Mouse (Mus musculus): ENCODE data around the gene Phactr4.

Gene Phactr4

GRCm38 (mm10) chr4:132367480-132368201 lies 54.6 kb downstream of the Phactr4 start:
- DNase-seq: no peak

- DNase-seq: peak; percentile 39
Observed at GRCm38 (mm10) chr4:132365450-132366060, 56.7 kb downstream of the Phactr4 start.

GRCm38 (mm10) chr4:132363487-132363886 lies 58.8 kb downstream of the Phactr4 start:
- DNase-seq: no peak

- no peak for DNase-seq
Observed at GRCm38 (mm10) chr4:132359510-132359909, 62.8 kb downstream of the Phactr4 start.

GRCm38 (mm10) chr4:132356170-132356569 lies 66.1 kb downstream of the Phactr4 start:
- peak; percentile 69 for DNase-seq

- DNase-seq: no peak
Observed at GRCm38 (mm10) chr4:132355403-132355802, 66.9 kb downstream of the Phactr4 start.

- peak; percentile 61 for DNase-seq
Observed at GRCm38 (mm10) chr4:132354571-132354970, 67.7 kb downstream of the Phactr4 start.

GRCm38 (mm10) chr4:132353481-132353885 lies 68.8 kb downstream of the Phactr4 start, which contains the start of gene Rcc1:
Gene Rcc1 (minus strand): TSS chr4:132353605.
- DNase-seq: peak; percentile 93

- DNase-seq: peak; percentile 43
Observed at GRCm38 (mm10) chr4:132352739-132353138, 69.5 kb downstream of the Phactr4 start.

GRCm38 (mm10) chr4:132351401-132351800 lies 70.9 kb downstream of the Phactr4 start:
- no peak for DNase-seq

GRCm38 (mm10) chr4:132350854-132351253 lies 71.4 kb downstream of the Phactr4 start:
- no peak for DNase-seq

- no peak for DNase-seq
Observed at GRCm38 (mm10) chr4:132350123-132350740, 72.1 kb downstream of the Phactr4 start.

- DNase-seq: no peak
Observed at GRCm38 (mm10) chr4:132349495-132350122, 72.7 kb downstream of the Phactr4 start.

GRCm38 (mm10) chr4:132346661-132347060 lies 75.6 kb downstream of the Phactr4 start:
- DNase-seq: no peak

GRCm38 (mm10) chr4:132346261-132346660 lies 76.0 kb downstream of the Phactr4 start:
- DNase-seq: peak; percentile 29

- DNase-seq: no peak
Observed at GRCm38 (mm10) chr4:132345843-132346212, 76.5 kb downstream of the Phactr4 start.

- peak; percentile 99 for DNase-seq
Observed at GRCm38 (mm10) chr4:132345135-132345842, 77.0 kb downstream of the Phactr4 start.

- DNase-seq: no peak
Observed at GRCm38 (mm10) chr4:132344403-132345134, 77.7 kb downstream of the Phactr4 start.

GRCm38 (mm10) chr4:132341451-132341850 lies 80.8 kb downstream of the Phactr4 start:
- no peak for DNase-seq

GRCm38 (mm10) chr4:132338943-132339342 lies 83.3 kb downstream of the Phactr4 start:
- DNase-seq: peak; percentile 53

- peak; percentile 50 for DNase-seq
Observed at GRCm38 (mm10) chr4:132332880-132333279, 89.4 kb downstream of the Phactr4 start.

- no peak for DNase-seq
Observed at GRCm38 (mm10) chr4:132331960-132332359, 90.3 kb downstream of the Phactr4 start.

Data from kidney, postnatal 10 days (tissue).